Mouse (Mus musculus) stomach, embryonic 15.5 days (tissue): ENCODE measurements around the gene Gstp1. TPM values are rescaled to one million over a fixed set of nuclear protein-coding genes. Genes with fewer than 3 reads are reported as not detected.

Experiments
- ATAC-seq: fragments of 200-750 bp; cut with Nextera tagmentation; 2 replicates; pipeline ENCODE4 v1.8.0; 2017; ENCODE audit warnings: low read depth, moderate number of reproducible peaks, moderate TSS enrichment; ENCODE audit not compliant: insufficient read depth, low FRiP score
- H3K27ac ChIP-seq: fragments of 300-500 bp; sonication (generic); 2 replicates; pipeline ENCODE4 v1.5.1; 2015; ENCODE audit warnings: mild to moderate bottlenecking, inconsistent platforms
- H3K27me3 ChIP-seq: fragments of 300-500 bp; sonication (generic); replicated peaks from 2 replicates; pipeline ENCODE4 v1.6.1; 2015; ENCODE audit warnings: inconsistent platforms
- H3K36me3 ChIP-seq: fragments of 300-500 bp; sonication (generic); 2 replicates; pipeline ENCODE4 v1.6.1; 2015; ENCODE audit warnings: inconsistent platforms
- H3K4me1 ChIP-seq: fragments of 300-500 bp; sonication (generic); 2 replicates; pipeline ENCODE4 v1.6.1; 2015; ENCODE audit warnings: inconsistent platforms
- H3K4me2 ChIP-seq: fragments of 300-500 bp; sonication (generic); 2 replicates; pipeline ENCODE4 v1.6.1; 2015; ENCODE audit warnings: mild to moderate bottlenecking, inconsistent platforms
- H3K4me3 ChIP-seq: fragments of 300-500 bp; sonication (generic); replicated peaks from 2 replicates; pipeline ENCODE4 v1.5.1; 2015; ENCODE audit warnings: inconsistent platforms
- H3K9ac ChIP-seq: fragments of 300-500 bp; sonication (generic); 2 replicates; pipeline ENCODE4 v1.6.1; 2015; ENCODE audit warnings: inconsistent platforms
- H3K9me3 ChIP-seq: fragments of 300-500 bp; sonication (generic); 2 replicates; pipeline ENCODE4 v1.6.1; 2016; ENCODE audit warnings: inconsistent platforms
- WGBS: fragments of 180-500 bp; shearing (Covaris S2); methylation state at CpG from one replicate; pipeline ENCODE4 v1.1.7; 2015; 5-methylcytosine and 5-hydroxymethylcytosine counted together
- polyA plus RNA-seq: library from polyadenylated mRNA; unstranded; fragments of >200 nt; fragmentation: Nextera tagmentation; extraction: Ambion mirVana; gene quantifications from 2 replicates; pipeline ENCODE4 v1.2.1, GENCODE M21; 2015

The Gstp1 gene
- polyA plus RNA-seq, 1 experiment from 2014 or later, result 711 TPM

DNA sequence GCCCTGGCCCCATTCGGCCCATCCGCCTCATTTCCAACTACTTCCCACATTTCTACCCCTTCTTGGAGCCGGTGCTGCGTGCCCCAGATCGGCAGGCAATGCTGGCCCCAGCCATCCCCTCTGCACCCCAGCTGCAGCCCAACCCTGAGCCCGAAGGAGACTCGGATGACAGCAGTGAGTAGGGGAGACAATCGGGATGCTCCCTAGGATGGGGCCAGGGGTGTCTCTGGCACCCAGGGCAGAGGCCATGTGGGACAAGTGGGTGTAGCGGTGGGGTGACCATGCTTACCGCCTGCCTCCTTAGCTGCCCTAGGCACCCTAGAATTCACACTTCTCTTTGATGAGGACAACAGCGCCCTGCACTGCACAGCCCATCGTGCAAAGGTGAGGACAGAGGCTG is 34.1 kb downstream of the Gstp1 start:
- no peak for ATAC-seq
- Histone ChIP-seq H3K9ac (no peak overlapping the region), H3K4me2 (no peak overlapping the region), H3K4me3 (no peak overlapping the region), H3K27me3 (no peaks in the 10 kb centered on the region), H3K27ac (no peak overlapping the region), H3K9me3 (no peaks in the 10 kb centered on the region), H3K36me3 (peaks cover 22% of the 10 kb centered on the region), H3K4me1 (peaks cover 19% of the 10 kb centered on the region)
- WGBS, result 73% methylated on average over 12 of the region's 12 CpGs

- no peaks in the 10 kb centered on the region for H3K27me3 ChIP-seq
- no peak within 1 kb of the TSS for H3K9ac ChIP-seq
- no peak within 1 kb of the TSS for H3K4me3 ChIP-seq
- H3K4me2 ChIP-seq, result no peak within 1 kb of the TSS
- H3K36me3 ChIP-seq, result peaks cover 17% of the 10 kb centered on the region
- ATAC-seq, result no peak
- H3K4me1 ChIP-seq, result peaks cover 19% of the 10 kb centered on the region
- no peaks in the 10 kb centered on the region for H3K9me3 ChIP-seq
- 75% methylated on average over 1 of the region's 1 CpGs for WGBS
- H3K27ac ChIP-seq, result no peak within 1 kb of the TSS
These were observed 34.7 kb downstream of the Gstp1 start, which contains the start of gene Doc2g for GRCm38 (mm10) chr19:4003112-4003511. Gene Doc2g (plus strand): TSS chr19:4003313.

DNA sequence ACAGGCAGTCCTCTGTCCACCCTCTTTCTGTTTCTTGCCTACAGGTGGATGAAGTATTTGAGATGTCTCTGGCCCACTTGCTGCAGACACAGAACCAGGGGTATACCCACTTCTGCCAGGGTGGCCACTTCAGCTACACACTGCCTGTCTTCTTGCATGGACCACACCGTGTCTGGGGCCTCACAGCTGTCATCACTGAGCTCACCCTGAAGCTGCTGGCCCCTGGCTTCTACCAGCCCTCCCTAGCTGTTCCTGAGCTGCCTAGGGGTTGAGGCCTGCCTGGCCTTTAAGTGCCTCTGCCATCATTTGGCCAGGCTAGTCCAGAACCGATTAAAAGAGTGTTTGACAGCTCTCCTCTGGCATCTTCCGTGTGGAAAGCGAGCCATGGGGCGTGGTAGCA is 36.0 kb downstream of the Gstp1 start:
- 75% methylated on average over 5 of the region's 5 CpGs for WGBS
- H3K4me2 ChIP-seq, result peak overlapping the region; percentile 84
- no peaks in the 10 kb centered on the region for H3K27me3 ChIP-seq

GRCm38 (mm10) chr19:4000949-4001525 is 36.7 kb downstream of the Gstp1 start:
- ATAC-seq, result no peak
- peak overlapping the region; percentile 73 for H3K9ac ChIP-seq
- H3K27me3 ChIP-seq, result no peaks in the 10 kb centered on the region
- H3K4me3 ChIP-seq, result peak overlapping the region; percentile 82
- H3K27ac ChIP-seq, result peak overlapping the region; percentile 99
- H3K4me2 ChIP-seq, result peak overlapping the region; percentile 84
- no peaks in the 10 kb centered on the region for H3K36me3 ChIP-seq
- H3K4me1 ChIP-seq, result peaks cover 19% of the 10 kb centered on the region
- no peaks in the 10 kb centered on the region for H3K9me3 ChIP-seq
- 18% methylated on average over 17 of the region's 17 CpGs for WGBS

More for the DNA sequence above, 36.0 kb downstream of the Gstp1 start:
- Histone ChIP-seq H3K9me3 (no peaks in the 10 kb centered on the region), H3K4me1 (peaks cover 19% of the 10 kb centered on the region), H3K27ac (no peak overlapping the region), H3K9ac (no peak overlapping the region), H3K36me3 (peaks cover 3% of the 10 kb centered on the region), H3K4me3 (no peak overlapping the region)
- ATAC-seq, result no peak

DNA sequence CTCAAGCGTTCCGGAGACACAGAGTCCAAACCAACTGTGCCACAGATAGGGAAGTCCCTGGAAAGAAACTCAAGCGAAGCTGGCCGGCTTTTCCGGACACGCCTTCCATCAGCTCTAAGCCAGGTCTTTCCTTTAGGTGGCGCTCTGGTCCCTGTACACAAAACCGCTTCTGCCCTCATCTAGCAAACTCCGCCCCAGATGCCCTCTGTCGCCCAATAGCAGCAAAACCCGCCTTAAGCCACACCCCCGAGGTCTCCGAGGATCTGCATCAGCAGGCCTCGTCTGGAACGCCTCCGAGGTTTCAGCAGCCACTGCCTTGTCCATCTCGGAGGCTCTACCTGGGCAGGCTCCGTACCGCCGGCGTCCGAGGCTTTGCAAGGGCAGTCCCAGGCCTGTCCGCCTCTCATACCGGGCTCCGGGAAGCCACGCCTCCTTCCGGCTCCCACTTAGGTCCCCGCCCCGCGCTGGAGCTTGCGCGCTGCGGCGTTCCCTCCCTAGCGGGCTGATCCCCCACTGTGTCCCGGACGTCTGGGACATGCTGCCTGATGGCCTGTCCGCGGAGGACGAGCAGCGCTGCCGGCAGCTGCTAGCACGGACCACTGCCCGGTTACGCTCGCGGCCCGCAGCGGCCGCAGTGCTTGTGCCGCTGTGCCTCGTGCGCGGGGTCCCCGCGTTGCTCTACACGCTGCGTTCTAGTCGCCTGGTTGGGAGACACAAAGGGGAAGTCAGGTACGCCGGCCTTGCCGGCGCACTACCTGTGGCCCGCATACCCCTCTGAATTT is 37.5 kb downstream of the Gstp1 start, which contains the start of the genes Nudt8 and Gm49405:
Gene Nudt8 (plus strand): TSS at position 462 of the 782 bp plus-strand sequence.
Gene Gm49405 (plus strand): TSS at position 508 of the 782 bp plus-strand sequence.
- under 1% methylated on average over 64 of the region's 64 CpGs for WGBS
- Histone ChIP-seq H3K27me3 (no peaks in the 10 kb centered on the region), H3K9ac (peak within 1 kb of the TSS; percentile 73), H3K4me2 (peak within 1 kb of the TSS; percentile 84), H3K27ac (peak within 1 kb of the TSS; percentile 99), H3K4me3 (peak within 1 kb of the TSS; percentile 82), H3K4me1 (peaks cover 19% of the 10 kb centered on the region), H3K9me3 (no peaks in the 10 kb centered on the region), H3K36me3 (no peaks in the 10 kb centered on the region)
- ATAC-seq, result peak; percentile 91

GRCm38 (mm10) chr19:3999121-3999730 is 38.6 kb downstream of the Gstp1 start:
- peaks cover 19% of the 10 kb centered on the region for H3K4me1 ChIP-seq
- 86% methylated on average over 9 of the region's 9 CpGs for WGBS
- peak overlapping the region; percentile 82 for H3K4me3 ChIP-seq
- H3K9me3 ChIP-seq, result no peaks in the 10 kb centered on the region
- no peak overlapping the region for H3K27ac ChIP-seq
- no peak for ATAC-seq
- peak overlapping the region; percentile 23; the same call in 1 of the 2 replicates for H3K9ac ChIP-seq
- peak overlapping the region; percentile 84 for H3K4me2 ChIP-seq
- H3K27me3 ChIP-seq, result no peaks in the 10 kb centered on the region
- no peaks in the 10 kb centered on the region for H3K36me3 ChIP-seq

GRCm38 (mm10) chr19:3998335-3998734 is 39.5 kb downstream of the Gstp1 start:
- WGBS, result 71% methylated on average over 8 of the region's 8 CpGs
- Histone ChIP-seq H3K4me2 (no peak overlapping the region), H3K4me1 (peaks cover 19% of the 10 kb centered on the region), H3K9ac (no peak overlapping the region), H3K27ac (no peak overlapping the region), H3K4me3 (no peak overlapping the region), H3K27me3 (no peaks in the 10 kb centered on the region), H3K9me3 (no peaks in the 10 kb centered on the region), H3K36me3 (no peaks in the 10 kb centered on the region)
- no peak for ATAC-seq

DNA sequence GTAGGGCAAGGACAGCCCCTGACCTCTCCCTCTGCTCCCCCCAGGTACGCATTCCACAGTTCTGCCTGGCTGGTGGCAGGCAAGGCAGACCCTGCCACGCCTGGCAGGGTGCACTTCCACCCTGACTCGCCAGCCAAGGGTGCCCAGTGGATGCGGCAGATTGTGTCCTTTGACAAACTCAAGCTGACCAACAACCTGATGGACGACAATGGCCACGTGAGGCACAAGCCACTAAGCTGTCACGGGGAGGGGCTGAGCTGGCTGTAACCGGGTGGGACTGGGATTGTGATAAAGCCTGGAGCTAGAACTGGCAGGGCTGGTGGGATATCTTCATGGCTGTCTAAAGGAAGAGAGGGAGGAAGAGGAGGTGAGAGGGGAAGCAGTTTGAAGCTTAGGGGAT is 40.6 kb downstream of the Gstp1 start:
- WGBS, result 47% methylated on average over 8 of the region's 8 CpGs
- Histone ChIP-seq H3K4me2 (no peak overlapping the region), H3K4me1 (peaks cover 19% of the 10 kb centered on the region), H3K36me3 (no peaks in the 10 kb centered on the region), H3K9me3 (no peaks in the 10 kb centered on the region), H3K4me3 (no peak overlapping the region), H3K9ac (no peak overlapping the region), H3K27ac (no peak overlapping the region), H3K27me3 (no peaks in the 10 kb centered on the region)
- ATAC-seq, result no peak

GRCm38 (mm10) chr19:3996747-3997146 is 41.0 kb downstream of the Gstp1 start:
- Histone ChIP-seq H3K36me3 (no peaks in the 10 kb centered on the region), H3K4me3 (no peak overlapping the region), H3K27ac (no peak overlapping the region), H3K9me3 (no peaks in the 10 kb centered on the region), H3K9ac (no peak overlapping the region), H3K4me1 (peaks cover 16% of the 10 kb centered on the region), H3K4me2 (no peak overlapping the region), H3K27me3 (no peaks in the 10 kb centered on the region)
- ATAC-seq, result no peak
- WGBS, result 80% methylated on average over 8 of the region's 8 CpGs

DNA sequence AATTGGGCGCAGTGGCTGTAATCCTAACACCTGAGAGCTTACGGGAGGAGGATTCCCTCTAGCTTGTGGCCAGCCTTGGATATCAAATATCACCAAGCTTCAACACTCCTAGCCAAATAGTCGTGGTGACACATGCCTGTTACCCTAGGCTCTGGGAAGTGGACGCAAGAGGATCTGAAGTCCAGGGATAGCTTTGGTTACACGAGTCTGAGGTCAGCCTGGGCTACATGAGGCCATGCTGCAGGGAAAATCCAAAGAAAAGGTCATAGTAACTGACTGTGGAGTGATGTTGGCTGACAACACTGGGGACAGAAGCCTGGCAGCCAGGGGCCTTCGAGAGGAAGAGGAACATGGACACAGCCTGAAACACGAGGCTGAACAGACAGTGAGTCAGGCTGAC is 41.7 kb downstream of the Gstp1 start:
- Histone ChIP-seq H3K9ac (no peak overlapping the region), H3K27me3 (no peaks in the 10 kb centered on the region), H3K27ac (no peak overlapping the region), H3K9me3 (no peaks in the 10 kb centered on the region), H3K4me3 (no peak overlapping the region), H3K36me3 (no peaks in the 10 kb centered on the region), H3K4me2 (no peak overlapping the region), H3K4me1 (peaks cover 9% of the 10 kb centered on the region)
- 67% methylated on average over 7 of the region's 7 CpGs for WGBS
- no peak for ATAC-seq

DNA sequence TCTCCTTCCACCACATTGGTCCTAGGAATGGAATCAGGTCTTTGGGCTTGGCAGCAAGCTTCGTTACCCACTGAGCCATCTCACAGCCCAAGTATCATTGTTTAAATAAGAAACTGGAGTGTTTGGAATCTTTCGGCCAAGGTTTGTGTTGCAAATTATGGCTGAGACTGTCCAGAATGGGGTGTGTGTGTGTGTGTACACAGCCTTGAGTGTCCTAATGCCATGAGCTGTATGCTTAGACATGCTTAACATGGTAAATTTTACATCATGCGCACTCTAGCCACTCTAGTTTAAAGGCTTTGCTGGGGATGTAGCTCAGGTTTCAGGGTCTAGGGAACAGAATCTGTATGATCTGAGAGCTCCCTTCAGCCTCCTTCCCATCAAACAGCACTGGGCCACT is 42.3 kb downstream of the Gstp1 start:
- no peaks in the 10 kb centered on the region for H3K9me3 ChIP-seq
- no peak for ATAC-seq
- no peaks in the 10 kb centered on the region for H3K36me3 ChIP-seq
- H3K4me1 ChIP-seq, result 0 out of 2 replicates have a peak, but pooled peaks cover 7% of the 10 kb centered on the region
- H3K27me3 ChIP-seq, result no peaks in the 10 kb centered on the region
- no peak overlapping the region for H3K27ac ChIP-seq
- no peak overlapping the region for H3K9ac ChIP-seq
- H3K4me3 ChIP-seq, result no peak overlapping the region
- 71% methylated on average over 3 of the region's 3 CpGs for WGBS
- H3K4me2 ChIP-seq, result no peak overlapping the region

DNA sequence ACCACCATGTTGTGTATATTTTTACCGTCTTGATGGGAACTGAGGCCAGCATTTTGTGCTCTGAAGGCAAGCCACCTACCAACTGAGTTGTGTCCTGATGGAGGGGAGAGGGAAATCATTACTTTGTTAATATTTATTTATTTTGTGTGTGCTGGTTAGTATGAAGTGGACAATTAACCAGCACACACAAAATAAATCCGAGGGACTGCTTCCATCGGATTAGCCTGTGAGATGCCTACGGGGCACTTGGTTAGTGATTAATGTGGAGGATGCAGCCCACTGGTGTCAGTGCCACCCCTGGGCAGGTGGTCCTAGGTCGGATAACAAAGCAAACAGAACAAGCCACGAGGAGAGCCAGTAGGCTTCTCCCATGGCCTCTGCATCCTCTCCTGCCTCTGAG is 42.9 kb downstream of the Gstp1 start:
- Histone ChIP-seq H3K4me1 (0 out of 2 replicates have a peak, but pooled peaks cover 7% of the 10 kb centered on the region), H3K27ac (no peak overlapping the region), H3K4me2 (no peak overlapping the region), H3K9me3 (no peaks in the 10 kb centered on the region), H3K9ac (no peak overlapping the region), H3K27me3 (no peaks in the 10 kb centered on the region), H3K4me3 (no peak overlapping the region), H3K36me3 (no peaks in the 10 kb centered on the region)
- WGBS, result 59% methylated on average over 6 of the region's 6 CpGs
- ATAC-seq, result no peak
